Mouse (Mus musculus): Measurements from ENCODE around the gene Usp33.

Gene Usp33

GRCm38 (mm10) chr3:152402671-152403066 lies 56.4 kb downstream of the Usp33 start:
- DNase-seq = no peak

- DNase-seq = no peak
Observed at GRCm38 (mm10) chr3:152403827-152404226, 57.5 kb downstream of the Usp33 start.

GRCm38 (mm10) chr3:152405420-152405819 lies 59.1 kb downstream of the Usp33 start:
- DNase-seq = no peak

GRCm38 (mm10) chr3:152405978-152406640 lies 59.8 kb downstream of the Usp33 start:
- DNase-seq = no peak

- no peak for DNase-seq
Observed at GRCm38 (mm10) chr3:152410980-152411551, 64.8 kb downstream of the Usp33 start.

GRCm38 (mm10) chr3:152412362-152412761 lies 66.1 kb downstream of the Usp33 start:
- DNase-seq = no peak

GRCm38 (mm10) chr3:152428925-152429324 lies 82.6 kb downstream of the Usp33 start:
- DNase-seq = no peak

GRCm38 (mm10) chr3:152432677-152433076 lies 86.4 kb downstream of the Usp33 start:
- no peak for DNase-seq

- DNase-seq = no peak
Observed at GRCm38 (mm10) chr3:152435590-152435989, 89.3 kb downstream of the Usp33 start.

GRCm38 (mm10) chr3:152438068-152438467 lies 91.8 kb downstream of the Usp33 start:
- DNase-seq = no peak

- DNase-seq = no peak
Observed at GRCm38 (mm10) chr3:152442795-152443194, 96.5 kb downstream of the Usp33 start.

Data from right cerebral cortex, postnatal 4 days (tissue).